Mouse (Mus musculus): ENCODE data around the gene Nos1. TPM values are rescaled to one million over a fixed set of nuclear protein-coding genes. Genes with fewer than 3 reads are reported as not detected.
A peak's percentile ranks its signal among the peaks of the same experiment; 100 is the strongest.

The Nos1 gene
- total RNA-seq, 2 experiments from 2014 or later, result 71.3 to 76.9 TPM

DNA sequence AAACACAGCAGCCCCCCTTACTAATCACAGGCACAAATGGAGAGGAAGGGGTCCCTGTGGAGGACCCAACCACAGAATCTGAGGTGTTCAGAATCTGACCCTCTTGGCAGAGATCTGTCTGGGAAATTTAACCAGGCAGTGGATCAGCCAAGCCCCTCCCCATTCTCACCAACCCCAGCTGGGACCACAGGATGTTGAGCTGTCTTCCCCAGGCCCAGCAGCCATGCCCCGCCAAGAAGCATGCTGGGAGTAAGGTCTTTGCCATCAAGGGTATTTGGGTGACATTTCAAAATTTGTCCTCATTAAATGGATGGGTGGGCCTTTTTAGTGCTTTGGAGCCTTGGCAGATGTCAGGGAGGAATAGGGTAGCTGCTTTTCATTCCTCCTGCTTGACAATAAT is 173.6 kb downstream of the Nos1 start:
- no peak for DNase-seq (ENCODE audit: low spot score in 2 of 2)
- no peak for TF ChIP-seq CTCF (conservative IDR thresholded peaks at IDR 0.05)
- no peak overlapping the region for H3K4me3 ChIP-seq
- H3K27ac ChIP-seq, result no peak overlapping the region

DNA sequence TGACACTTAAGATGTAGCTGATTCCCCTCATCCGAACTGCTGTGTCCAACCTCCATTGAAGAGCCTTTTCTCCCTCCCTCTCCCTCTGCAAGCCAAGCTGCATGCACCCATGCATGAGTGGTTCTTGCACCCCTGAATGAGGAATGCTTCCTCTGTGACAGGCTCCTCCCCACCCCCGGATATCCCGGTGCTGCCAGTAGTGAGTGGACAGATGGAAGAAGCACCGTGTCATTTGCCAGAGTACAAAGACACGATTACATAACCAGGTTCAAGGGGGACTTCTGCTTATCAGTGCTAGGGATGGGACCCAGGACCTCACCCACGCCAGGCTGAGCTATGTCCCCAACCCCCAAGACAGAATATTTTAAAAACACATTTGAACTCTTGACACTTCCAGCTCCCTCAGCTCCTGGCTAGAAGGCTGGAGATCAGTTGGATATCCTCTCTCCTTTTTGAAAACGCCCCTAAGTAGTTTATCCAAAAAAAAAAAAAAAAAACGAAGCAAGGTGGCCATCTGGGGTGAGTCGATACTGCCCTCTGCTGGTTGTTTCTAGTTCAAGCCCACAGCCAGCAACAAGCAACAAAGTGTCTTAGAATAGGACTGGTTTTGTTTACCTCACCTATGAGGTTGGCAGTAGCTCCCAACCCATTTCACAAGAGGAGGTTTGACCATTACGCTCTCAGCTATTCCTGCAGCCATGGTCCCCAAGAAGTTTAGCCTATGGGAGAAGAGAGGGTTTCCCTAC is 175.0 kb downstream of the Nos1 start:
- H3K4me3 ChIP-seq, result no peak overlapping the region
- no peak overlapping the region for H3K27ac ChIP-seq
- peak; percentile 15 to 57 for DNase-seq (ENCODE audit: low spot score in 2 of 2)
- TF ChIP-seq CTCF (conservative IDR thresholded peaks at IDR 0.05), result peak; percentile 84

DNA sequence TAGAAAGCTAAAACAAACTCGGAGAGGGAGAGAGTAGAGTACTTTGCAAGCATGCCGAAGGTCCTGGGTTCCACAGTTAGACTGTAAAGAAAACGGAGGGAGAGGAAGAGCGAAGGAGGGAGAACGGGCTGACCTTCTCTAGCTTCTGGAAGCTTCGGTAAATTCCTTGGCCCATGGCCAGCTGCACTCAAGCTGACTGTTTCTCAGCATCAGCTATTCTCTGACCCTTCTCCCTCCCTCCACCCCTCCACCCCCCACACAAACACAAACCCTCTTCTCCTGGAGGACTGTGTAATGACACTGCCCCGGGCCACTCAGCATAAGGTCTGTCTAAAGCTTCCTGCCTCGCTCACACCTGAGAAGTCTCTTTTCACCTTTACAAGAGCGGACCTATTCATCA is 183.9 kb downstream of the Nos1 start:
- no peak overlapping the region for H3K4me3 ChIP-seq
- no peak for TF ChIP-seq CTCF (conservative IDR thresholded peaks at IDR 0.05)
- no peak for DNase-seq (ENCODE audit: low spot score in 2 of 2)
- H3K27ac ChIP-seq, result no peak overlapping the region

DNA sequence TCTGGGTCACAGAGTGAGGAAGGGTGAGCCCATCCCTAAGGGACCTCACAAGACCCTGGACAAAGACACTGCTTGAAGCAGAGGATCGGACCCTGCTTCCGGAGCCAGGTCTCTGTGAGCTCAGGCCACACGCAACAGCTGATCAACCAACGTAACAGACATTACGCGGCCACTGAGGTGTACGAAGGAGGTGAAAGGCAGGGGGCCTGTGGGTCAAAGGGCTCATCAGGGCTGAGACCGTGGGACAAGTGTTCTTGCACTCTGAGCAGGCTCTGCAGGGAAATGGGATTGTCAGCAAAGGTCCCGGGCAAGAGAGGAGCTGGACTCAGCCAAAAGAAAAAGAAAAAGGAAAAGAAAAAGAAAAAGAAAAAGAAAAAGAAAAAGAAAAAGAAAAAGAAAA is 186.1 kb downstream of the Nos1 start:
- TF ChIP-seq CTCF (conservative IDR thresholded peaks at IDR 0.05), result no peak
- H3K27ac ChIP-seq, result no peak overlapping the region
- H3K4me3 ChIP-seq, result no peak overlapping the region
- DNase-seq (ENCODE audit: low spot score in 2 of 2), result no peak

DNA sequence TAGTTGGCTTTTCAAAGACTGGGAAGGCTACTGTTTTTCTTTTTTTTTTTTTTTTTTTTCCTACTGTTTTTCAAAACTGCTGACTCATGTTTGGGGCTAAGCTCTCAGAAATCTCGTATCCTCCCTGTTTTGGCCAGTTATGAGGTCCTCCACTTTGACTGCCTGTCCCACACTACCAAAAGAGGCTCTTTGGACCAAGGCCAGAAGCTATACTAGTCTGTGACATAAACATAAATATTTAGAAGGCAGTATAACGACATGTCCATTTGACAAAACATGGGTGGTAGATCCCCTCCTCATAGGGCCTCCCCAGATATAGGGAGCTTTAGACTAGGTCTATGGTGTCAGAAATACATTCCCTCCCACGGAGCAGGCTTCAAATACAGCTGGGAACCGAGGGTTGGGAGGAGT is 186.8 kb downstream of the Nos1 start:
- DNase-seq (ENCODE audit: low spot score in 2 of 2), result no peak

DNA sequence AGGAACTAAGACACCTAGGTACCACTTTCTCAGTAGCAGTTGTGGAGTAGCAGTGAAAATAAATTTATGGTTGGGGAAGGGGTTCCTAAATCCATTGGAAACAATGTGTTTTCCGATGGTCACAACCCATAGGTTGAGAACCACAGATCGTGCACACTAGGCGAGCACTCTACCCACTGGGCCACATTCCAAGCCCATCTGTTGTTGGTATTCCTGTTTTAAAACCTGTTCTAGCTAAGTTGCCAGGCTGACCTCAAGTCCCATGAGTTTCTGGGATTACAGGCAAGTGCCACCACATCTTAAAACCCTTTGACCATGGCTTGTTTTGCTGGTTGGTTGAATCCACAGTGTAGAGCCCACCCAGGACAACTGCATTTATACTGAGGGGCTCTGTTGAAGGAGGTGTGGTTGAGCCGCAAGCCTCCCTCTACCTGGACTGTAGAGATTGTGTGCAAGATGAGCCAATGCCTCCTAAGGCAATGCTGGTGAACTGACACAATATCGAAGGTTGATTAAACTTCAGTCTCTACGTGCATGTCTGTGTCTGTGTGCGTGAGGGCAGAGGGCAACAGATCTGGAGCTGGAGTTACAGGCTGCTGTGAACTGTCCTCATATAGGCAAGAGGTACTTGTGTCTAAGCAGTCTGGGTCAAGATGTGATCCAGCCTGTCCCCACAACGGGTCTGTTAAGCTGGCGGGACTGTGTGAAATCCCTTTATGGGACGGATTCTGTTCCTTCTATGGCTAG is 189.0 kb downstream of the Nos1 start:
- no peak for TF ChIP-seq CTCF (conservative IDR thresholded peaks at IDR 0.05)
- no peak overlapping the region for H3K27ac ChIP-seq

More for the DNA sequence above, 186.8 kb downstream of the Nos1 start:
- Histone ChIP-seq H3K4me3 (no peak overlapping the region), H3K27ac (no peak overlapping the region)
- no peak for TF ChIP-seq CTCF (conservative IDR thresholded peaks at IDR 0.05)

DNA sequence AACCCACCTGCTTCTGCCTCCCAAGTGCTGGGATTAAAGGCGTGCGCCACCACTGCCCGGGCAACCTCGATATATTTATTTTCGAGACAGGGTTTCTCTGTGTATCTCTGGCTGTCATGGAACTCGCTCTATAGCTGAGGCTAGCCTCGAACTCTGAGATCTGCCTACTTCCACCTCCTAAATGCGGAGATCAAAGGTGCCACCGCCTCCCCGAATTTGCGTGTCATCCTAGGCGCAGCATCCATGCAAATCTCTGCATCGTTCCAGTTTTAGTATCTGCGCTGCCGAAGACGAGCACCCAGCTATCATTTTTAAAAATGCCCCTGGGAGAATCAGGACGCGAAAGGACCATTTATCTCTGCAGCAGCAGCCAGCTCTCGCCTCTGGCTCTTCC is 195.4 kb downstream of the Nos1 start:
- Histone ChIP-seq H3K27ac (peak overlapping the region; percentile 99), H3K4me3 (peak overlapping the region; percentile 79)
- DNase-seq (ENCODE audit: low spot score in 2 of 2), result no peak
- no peak for TF ChIP-seq CTCF (conservative IDR thresholded peaks at IDR 0.05)

More for the DNA sequence above, 189.0 kb downstream of the Nos1 start:
- no peak for DNase-seq (ENCODE audit: low spot score in 2 of 2)
- H3K4me3 ChIP-seq, result no peak overlapping the region

DNA sequence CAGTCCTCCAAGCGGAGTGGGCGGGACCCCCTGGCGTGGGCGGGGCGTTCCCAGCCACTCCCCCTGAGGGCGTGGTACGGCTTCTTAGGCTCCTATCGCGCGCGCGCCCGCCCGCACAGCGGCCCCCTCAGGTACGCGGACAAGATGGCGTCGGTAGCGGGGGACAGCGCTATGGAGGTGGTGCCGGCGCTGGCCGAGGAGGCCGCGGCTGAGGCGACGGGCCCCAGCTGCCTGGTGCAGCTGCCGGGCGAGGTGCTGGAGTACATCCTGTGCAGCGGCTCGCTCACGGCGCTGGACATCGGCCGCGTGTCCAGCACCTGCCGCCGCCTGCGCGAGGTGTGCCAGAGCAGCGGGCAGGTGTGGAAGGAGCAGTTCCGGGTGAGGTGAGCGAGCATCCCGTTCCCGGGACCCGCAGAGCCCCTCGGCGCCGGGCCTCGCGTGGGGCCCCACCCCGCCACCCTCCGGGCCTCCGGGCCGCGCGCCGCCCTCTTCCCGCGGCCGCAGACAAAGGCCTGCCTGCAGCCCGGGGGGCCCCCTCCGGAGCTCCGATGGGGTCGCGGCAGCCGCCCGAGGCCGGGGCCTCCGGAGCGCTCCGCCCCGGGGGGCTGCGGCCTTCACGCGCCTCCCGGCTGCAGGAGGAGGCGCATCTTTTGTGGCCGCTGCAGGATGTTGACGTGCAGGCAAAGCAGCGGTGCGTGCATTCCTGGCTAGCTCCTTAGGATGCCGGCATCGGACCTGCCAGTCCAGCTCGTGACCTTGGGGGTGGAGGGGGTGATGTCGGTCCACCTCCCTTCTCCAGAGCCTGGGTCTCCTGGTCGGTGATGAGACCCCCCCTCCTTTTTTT is 196.0 kb downstream of the Nos1 start, which contains the start of gene Fbxo21:
Fbxo21 (plus strand) TSS at position 74 of the 844 bp plus-strand sequence.
- DNase-seq (ENCODE audit: low spot score in 2 of 2), result peak; percentile 97 to 99
- Histone ChIP-seq H3K4me3 (peak within 1 kb of the TSS; percentile 79), H3K27ac (peak within 1 kb of the TSS; percentile 99)
- peak; percentile 34 for TF ChIP-seq CTCF (conservative IDR thresholded peaks at IDR 0.05)

DNA sequence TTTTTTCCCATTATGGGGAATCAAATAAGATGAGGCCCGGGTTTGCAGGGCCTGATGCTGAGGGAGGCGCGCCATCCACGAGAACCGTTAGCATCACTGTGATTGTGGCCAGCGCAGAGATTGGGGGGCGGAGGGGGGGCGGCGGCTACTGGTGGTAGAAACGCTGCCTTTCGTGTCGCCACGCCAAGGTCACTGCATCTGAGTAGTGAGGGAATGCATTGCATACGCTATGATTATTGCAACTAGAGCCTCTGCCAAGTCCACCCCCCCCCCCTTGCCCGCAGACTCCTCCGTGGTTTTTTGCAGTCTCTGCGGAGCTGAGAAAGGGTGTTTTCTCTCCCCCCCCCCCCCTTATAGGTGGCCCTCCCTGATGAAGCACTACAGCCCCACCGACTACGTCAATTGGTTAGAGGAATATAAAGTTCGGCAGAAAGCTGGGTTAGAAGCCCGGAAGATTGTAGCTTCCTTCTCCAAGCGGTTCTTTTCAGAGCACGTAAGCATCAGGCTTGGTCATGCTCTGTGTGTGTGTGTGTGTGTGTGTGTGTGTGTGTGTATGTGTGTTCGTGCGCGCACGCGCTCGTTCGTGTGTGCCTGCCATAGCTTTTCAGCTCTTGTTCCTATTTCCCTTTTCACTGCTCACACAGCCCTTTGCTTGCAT is 196.8 kb downstream of the Nos1 start:
- DNase-seq (ENCODE audit: low spot score in 2 of 2), result peak in 1 of 2 experiments; percentile 50
- H3K4me3 ChIP-seq, result peak overlapping the region; percentile 79
- TF ChIP-seq CTCF (conservative IDR thresholded peaks at IDR 0.05), result no peak
- peak overlapping the region; percentile 99 for H3K27ac ChIP-seq

DNA sequence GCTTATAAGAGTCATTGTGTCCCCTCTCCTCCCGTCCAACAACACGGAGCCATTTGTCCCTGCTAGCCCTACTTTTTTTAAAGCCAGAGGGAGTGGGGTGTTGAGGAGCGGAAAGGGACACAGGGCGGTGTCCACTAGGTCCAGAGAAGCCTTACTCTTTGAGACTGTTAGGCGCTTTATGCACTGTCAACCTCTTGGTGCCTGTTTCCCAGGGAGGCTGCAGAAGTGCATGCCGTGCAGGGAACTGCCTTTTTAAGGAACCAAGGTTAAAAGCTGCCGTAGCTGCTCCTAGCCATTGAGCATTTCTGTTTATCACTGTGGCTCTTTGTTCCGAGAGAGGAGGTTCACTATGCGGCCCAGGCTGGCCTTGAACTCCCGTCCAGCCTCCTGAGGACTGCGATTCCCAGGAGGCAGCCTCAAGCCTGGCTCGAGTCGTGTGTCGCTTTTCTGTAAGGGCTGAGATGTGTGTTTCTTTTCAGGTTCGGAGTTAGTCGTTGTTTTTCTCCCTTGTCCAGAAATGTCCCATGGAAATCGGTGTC is 197.4 kb downstream of the Nos1 start:
- no peak for TF ChIP-seq CTCF (conservative IDR thresholded peaks at IDR 0.05)
- peak overlapping the region; percentile 99; the same call in 1 of the 2 replicates for H3K27ac ChIP-seq
- no peak for DNase-seq (ENCODE audit: low spot score in 2 of 2)
- H3K4me3 ChIP-seq, result peak overlapping the region; percentile 79

DNA sequence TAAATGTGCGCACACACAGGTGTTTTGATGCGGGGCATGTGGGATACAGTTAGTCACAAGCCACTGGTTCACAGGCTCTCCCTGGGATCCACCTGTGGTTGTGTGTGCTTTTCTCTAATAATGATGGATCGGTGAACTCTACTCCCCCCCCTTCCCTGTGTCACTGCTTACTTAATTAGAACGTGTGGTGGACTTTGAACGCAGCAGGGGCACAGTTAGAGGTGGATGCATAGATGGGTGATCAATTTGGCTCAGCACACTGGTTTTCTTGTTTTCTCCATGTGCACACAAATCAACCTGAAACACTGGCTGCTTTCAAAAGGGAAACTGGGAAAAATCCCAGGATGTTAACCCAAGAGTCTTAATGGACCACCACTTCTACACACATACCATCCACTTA is 198.2 kb downstream of the Nos1 start:
- DNase-seq (ENCODE audit: low spot score in 2 of 2), result no peak
- no peak overlapping the region for H3K27ac ChIP-seq
- TF ChIP-seq CTCF (conservative IDR thresholded peaks at IDR 0.05), result no peak
- H3K4me3 ChIP-seq, result peak overlapping the region; percentile 79; the same call in 1 of the 2 replicates

DNA sequence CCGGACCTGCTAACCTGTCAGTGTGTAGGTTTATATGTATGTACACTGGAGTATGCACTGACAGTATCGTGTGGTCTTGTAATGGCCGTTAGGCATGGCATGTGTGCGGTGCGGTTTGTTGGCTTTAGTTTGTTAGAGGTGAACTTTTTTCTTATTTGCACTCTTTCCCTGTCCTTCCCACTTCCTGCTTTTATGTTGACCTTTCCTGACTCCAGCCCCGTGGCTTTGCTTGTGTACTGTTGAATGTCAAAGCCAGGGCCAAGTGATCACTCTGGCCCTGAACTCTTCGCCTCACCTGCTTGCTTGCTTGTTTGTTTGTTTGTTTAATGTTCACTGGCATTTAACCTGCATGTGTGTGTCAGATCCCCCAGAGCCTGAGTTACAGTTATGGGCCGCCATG is 200.1 kb downstream of the Nos1 start:
- TF ChIP-seq CTCF (conservative IDR thresholded peaks at IDR 0.05), result no peak
- no peak overlapping the region for H3K27ac ChIP-seq
- DNase-seq (ENCODE audit: low spot score in 2 of 2), result no peak
- H3K4me3 ChIP-seq, result no peak overlapping the region

Data from layer of hippocampus, adult 2 months (tissue).